Mouse (Mus musculus): ENCODE measurements at regions not wholly inside any gene's neighbourhood (a gene's known extent, or its start where the extent isn't known, plus 50 kb on each side); places are given as distances from the start of the nearest gene placed in this dataset.

- peak; percentile 81 to 95 for DNase-seq (ENCODE audit: low spot score in 2 of 2)
Measured at GRCm38 (mm10) chr1:102628061-102628460, 2140.3 kb upstream of the Cdh20 start.

GRCm38 (mm10) chr1:102644379-102644778 lies 2123.9 kb upstream of the Cdh20 start:
- no peak for DNase-seq (ENCODE audit: low spot score in 2 of 2)

- DNase-seq (ENCODE audit: low spot score in 2 of 2), result no peak
Measured at GRCm38 (mm10) chr1:102687367-102688070, 2080.8 kb upstream of the Cdh20 start.

GRCm38 (mm10) chr1:102716459-102716858 lies 2051.9 kb upstream of the Cdh20 start:
- DNase-seq (ENCODE audit: low spot score in 2 of 2), result no peak

GRCm38 (mm10) chr1:102733991-102734390 lies 2034.3 kb upstream of the Cdh20 start:
- no peak for DNase-seq (ENCODE audit: low spot score in 2 of 2)

GRCm38 (mm10) chr1:102735392-102735791 lies 2032.9 kb upstream of the Cdh20 start:
- DNase-seq (ENCODE audit: low spot score in 2 of 2), result no peak

GRCm38 (mm10) chr1:102757941-102758340 lies 2010.4 kb upstream of the Cdh20 start:
- DNase-seq (ENCODE audit: low spot score in 2 of 2), result no peak

Data from heart, adult 9 months (tissue).